Mouse (Mus musculus) hindbrain, postnatal 0 days (tissue): ENCODE data around the gene Tfap2a. TPM values are rescaled to one million over a fixed set of nuclear protein-coding genes. Genes with fewer than 3 reads are reported as not detected.
A peak's percentile ranks its signal among the peaks of the same experiment; 100 is the strongest.

ENCODE experiments used
- ATAC-seq: fragments of 200-750 bp; cut with Nextera tagmentation; 2 replicates; pipeline ENCODE4 v1.8.0; 2017; ENCODE audit warnings: mild to moderate bottlenecking, moderate TSS enrichment, moderate library complexity
- DNase-seq: peaks from one replicate; pipeline ENCODE4 v3.0.0-alpha.2; 2015; ENCODE audit warnings: low spot score
- H3K27ac ChIP-seq: fragments of 300-500 bp; sonication (generic); 2 replicates; pipeline ENCODE4 v1.5.1; 2014; ENCODE audit warnings: mild to moderate bottlenecking
- H3K27me3 ChIP-seq: fragments of 300-500 bp; sonication (generic); 2 replicates; pipeline ENCODE4 v1.6.1; 2014; ENCODE audit warnings: low read length, mixed read lengths; ENCODE audit not compliant: insufficient read depth
- H3K36me3 ChIP-seq: fragments of 300-500 bp; sonication (generic); 2 replicates; pipeline ENCODE4 v1.6.1; 2014; ENCODE audit warnings: low read length, mixed read lengths; ENCODE audit not compliant: insufficient read depth
- H3K4me1 ChIP-seq: fragments of 300-500 bp; sonication (generic); 2 replicates; pipeline ENCODE4 v1.6.1; 2014; ENCODE audit warnings: antibody characterized with exemption, low read length, mixed read lengths; ENCODE audit not compliant: insufficient read depth
- H3K4me2 ChIP-seq: fragments of 300-500 bp; sonication (generic); 2 replicates; pipeline ENCODE4 v1.6.1; 2014; ENCODE audit warnings: low read depth, mild to moderate bottlenecking, low read length, moderate library complexity, mixed read lengths
- H3K4me3 ChIP-seq: fragments of 300-500 bp; sonication (generic); 2 replicates; pipeline ENCODE4 v1.5.1; 2014; ENCODE audit warnings: low read length
- H3K9ac ChIP-seq: fragments of 300-500 bp; sonication (generic); replicated peaks from 2 replicates; pipeline ENCODE4 v1.6.1; 2014; ENCODE audit warnings: mild to moderate bottlenecking, low read length, moderate library complexity, mixed read lengths
- H3K9me3 ChIP-seq: fragments of 300-500 bp; sonication (generic); 2 replicates; pipeline ENCODE4 v1.6.1; 2016; ENCODE audit warnings: low read length, mixed read lengths
- CTCF ChIP-seq: IDR thresholded peaks from 2 replicates; pipeline ENCODE4 v1.5.1; 2016; ENCODE audit warnings: antibody characterized with exemption, control low read depth, low read depth
- WGBS: fragments of 180-500 bp; shearing (Covaris S2); extraction: QIAGEN DNeasy Blood & Tissue Kit; methylation state at CpG from one replicate; pipeline ENCODE4 v1.1.7; 2014; 5-methylcytosine and 5-hydroxymethylcytosine counted together
- polyA plus RNA-seq: library from polyadenylated mRNA; unstranded; fragments of >200 nt; fragmentation: Nextera tagmentation; extraction: Ambion mirVana; gene quantifications from 2 replicates; pipeline ENCODE4 v1.2.1, GENCODE M21; 2015
- total RNA-seq: library from RNA; depleted of rRNA; stranded (reverse); fragments of >200 nt; gene quantifications from 2 replicates; pipeline ENCODE4 v1.2.3, GENCODE M21; 2014

Gene Tfap2a
- total and polyA plus RNA-seq, 2 experiments from 2014 or later = 2.1 to 7.2 TPM

DNA sequence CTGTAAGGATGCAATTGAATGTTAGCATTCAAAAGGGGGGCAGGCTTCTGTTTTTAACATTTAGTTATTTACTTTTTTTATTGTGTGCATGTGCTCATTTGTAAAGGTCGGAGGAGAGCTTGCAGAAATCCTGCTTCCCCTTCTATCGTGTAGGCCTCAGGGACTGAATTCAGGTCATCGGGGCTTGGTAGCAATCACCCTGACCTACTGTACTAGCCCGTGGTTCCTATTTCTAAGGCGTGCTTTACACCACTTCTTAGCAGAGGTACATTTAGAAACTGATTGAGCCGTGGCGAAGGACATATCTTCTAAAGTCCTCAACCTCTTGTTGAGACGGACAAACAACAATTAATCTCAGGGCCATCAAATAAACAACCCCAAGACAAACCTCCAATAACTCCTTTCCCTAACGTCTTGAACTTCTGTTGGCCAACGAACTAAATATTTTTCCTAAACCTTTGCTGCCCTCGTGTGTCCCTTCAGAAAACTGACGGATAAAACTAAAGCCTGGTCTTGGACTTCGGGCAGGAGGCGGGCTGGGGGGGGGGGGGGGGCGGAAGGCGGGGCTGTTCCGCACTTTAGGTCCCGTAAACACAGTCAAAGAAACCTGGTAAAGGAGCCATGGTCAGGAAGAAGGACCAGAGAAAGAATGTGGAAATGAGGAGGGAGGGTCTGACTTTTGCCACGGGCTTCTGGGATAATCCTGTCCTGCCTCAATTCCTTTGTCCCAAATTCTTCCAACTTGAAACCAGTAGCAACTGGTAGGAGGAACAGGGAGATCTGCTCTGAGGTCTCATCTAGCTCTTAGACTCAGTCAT is 10.8 kb upstream of the Tfap2a start:
- H3K9ac ChIP-seq = no peak overlapping the region
- peak; percentile 63 for TF ChIP-seq CTCF
- 16% methylated on average over 19 of the region's 19 CpGs for WGBS
- ATAC-seq (0 out of 2 replicates have a peak, but pooled peaks have one; percentile 63), DNase-seq (peak; percentile 74)
- H3K9me3 ChIP-seq = no peaks in the 10 kb centered on the region
- no peaks in the 10 kb centered on the region for H3K4me1 ChIP-seq
- no peak overlapping the region for H3K4me3 ChIP-seq
- H3K36me3 ChIP-seq = no peaks in the 10 kb centered on the region
- H3K27ac ChIP-seq = no peak overlapping the region
- peak overlapping the region; percentile 41 for H3K4me2 ChIP-seq
- H3K27me3 ChIP-seq = peaks cover 28% of the 10 kb centered on the region

DNA sequence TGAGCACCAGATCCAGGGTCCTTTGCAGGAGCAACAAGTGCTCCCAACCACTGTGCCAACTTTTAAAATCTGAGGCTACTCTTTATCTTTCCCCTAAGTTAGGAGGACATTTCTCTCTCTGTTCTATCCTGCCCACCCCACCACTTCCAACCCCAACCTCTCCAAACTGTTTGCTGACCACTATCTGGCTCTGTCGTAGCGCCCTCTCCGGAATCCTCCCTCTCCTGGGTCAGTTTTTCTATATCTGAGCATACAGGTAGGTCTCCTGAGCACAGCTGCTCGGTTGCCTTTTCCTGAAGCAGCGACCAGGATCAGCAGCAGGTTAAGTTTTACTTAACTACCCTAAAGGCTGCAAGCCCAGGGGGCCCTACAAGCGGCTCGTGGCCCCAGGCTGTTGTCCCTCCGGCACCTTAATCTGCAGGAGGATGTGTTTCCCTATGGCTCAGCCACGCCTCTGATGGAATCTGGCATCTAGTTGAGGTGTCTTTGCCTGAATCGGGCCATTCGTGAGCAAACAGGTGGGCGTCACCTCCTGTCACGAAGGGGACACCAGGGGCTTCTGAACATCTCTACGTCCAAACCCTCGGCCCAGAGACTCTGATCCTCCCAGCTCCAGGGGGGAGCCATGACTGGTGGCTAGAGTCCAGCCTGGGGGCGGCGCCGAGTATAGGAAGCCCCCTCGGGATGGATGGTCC is 6.1 kb upstream of the Tfap2a start:
- H3K27me3 ChIP-seq = peaks cover 62% of the 10 kb centered on the region
- H3K9me3 ChIP-seq = no peaks in the 10 kb centered on the region
- no peaks in the 10 kb centered on the region for H3K36me3 ChIP-seq
- H3K4me3 ChIP-seq = no peak overlapping the region
- H3K9ac ChIP-seq = no peak overlapping the region
- DNase-seq = no peak
- TF ChIP-seq CTCF = no peak
- H3K4me2 ChIP-seq = peak overlapping the region; percentile 34; the same call in 1 of the 2 replicates
- WGBS = 1% methylated on average over 19 of the region's 19 CpGs
- no peak for ATAC-seq
- H3K4me1 ChIP-seq = no peaks in the 10 kb centered on the region
- no peak overlapping the region for H3K27ac ChIP-seq

DNA sequence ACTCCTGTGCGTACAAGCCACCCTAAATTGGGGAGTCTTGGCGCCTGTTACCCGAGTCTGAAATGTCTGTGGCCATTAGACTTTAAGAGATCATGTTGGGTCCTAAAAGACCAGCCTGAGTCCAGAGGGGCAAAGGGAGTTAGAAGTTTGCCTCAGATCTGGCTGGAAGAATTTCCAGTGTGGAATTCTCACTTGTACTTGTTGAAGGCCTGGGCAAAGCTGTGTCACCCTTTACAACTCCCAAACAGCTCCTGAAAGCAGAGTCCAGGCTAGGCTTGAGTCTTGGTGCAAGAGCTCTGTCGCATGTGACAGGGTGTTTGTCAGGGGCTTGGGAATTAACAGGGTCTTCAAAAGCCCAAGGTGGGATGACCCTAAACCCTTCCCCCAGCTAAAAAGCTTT is 5.0 kb upstream of the Tfap2a start:
- 24% methylated on average over 4 of the region's 4 CpGs for WGBS
- Histone ChIP-seq H3K27me3 (peaks cover 71% of the 10 kb centered on the region), H3K27ac (no peak overlapping the region), H3K9ac (no peak overlapping the region), H3K36me3 (no peaks in the 10 kb centered on the region), H3K4me3 (no peak overlapping the region), H3K4me2 (no peak overlapping the region), H3K9me3 (no peaks in the 10 kb centered on the region), H3K4me1 (no peaks in the 10 kb centered on the region)
- no peak for TF ChIP-seq CTCF
- ATAC-seq (no peak), DNase-seq (no peak)

DNA sequence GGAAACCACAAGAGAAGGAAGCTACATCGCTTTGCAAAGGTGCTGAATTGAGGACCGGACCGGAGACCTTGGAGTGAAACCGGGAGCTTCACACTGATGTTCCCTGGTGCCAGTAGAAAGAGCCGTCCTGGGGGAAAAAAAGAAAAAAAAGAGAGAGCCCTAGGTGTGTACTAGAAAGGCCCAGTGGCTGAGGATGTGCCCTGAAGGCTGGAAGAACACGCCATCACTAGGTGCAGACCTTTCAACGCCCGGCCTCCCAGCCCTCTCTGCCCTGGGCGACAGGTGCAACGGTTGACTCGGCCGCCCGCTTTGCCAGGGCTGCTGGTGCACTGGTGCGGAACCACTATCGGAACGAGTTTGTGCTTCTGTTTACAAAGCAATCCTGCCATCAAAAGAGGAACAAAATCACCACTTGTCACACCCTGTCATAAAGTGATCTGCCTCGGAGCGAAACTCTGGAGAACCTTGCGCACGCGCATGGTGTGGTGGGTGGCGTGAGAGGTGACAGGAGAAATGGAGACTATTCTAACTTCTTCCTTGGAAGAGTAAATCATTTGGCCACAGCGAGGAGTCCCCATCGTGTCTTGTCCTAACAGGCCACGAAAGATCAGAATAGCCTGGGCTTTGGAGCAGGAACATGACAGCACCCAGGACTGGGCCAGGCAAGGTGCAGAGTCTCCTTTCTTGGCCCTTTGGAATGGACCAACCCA is 3.8 kb upstream of the Tfap2a start:
- ATAC-seq = no peak
- Histone ChIP-seq H3K4me3 (no peak overlapping the region), H3K27ac (no peak overlapping the region), H3K4me2 (no peak overlapping the region), H3K9me3 (no peaks in the 10 kb centered on the region), H3K9ac (no peak overlapping the region), H3K36me3 (no peaks in the 10 kb centered on the region), H3K4me1 (no peaks in the 10 kb centered on the region), H3K27me3 (peaks cover 83% of the 10 kb centered on the region)
- no peak for DNase-seq
- no peak for TF ChIP-seq CTCF
- 3% methylated on average over 25 of the region's 25 CpGs for WGBS

DNA sequence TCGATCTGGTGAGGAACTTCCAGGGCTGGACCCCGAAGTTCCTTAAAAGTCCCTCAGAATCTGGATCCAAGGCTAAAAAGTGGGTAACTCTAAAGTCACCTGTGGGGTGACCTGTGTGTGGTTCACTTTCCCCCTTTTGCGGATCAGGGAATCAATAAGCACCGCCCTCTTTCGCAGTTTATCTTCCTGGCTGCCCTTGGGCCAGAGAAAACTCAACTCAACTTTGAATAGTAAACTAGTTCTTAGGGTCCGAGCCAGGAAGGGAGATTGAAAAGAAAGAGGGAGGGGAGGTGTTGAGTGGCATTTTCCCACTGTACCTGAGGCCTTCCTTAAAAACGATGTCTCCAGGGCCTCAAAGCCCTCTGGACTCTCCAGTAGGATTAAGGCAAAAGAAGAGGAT is 3.3 kb upstream of the Tfap2a start:
- Histone ChIP-seq H3K36me3 (no peaks in the 10 kb centered on the region), H3K27me3 (peaks cover 89% of the 10 kb centered on the region), H3K4me2 (no peak overlapping the region), H3K9me3 (no peaks in the 10 kb centered on the region), H3K4me1 (no peaks in the 10 kb centered on the region), H3K9ac (no peak overlapping the region), H3K4me3 (no peak overlapping the region), H3K27ac (no peak overlapping the region)
- TF ChIP-seq CTCF = no peak
- no peak for DNase-seq
- no peak for ATAC-seq
- WGBS = 2% methylated on average over 7 of the region's 7 CpGs

DNA sequence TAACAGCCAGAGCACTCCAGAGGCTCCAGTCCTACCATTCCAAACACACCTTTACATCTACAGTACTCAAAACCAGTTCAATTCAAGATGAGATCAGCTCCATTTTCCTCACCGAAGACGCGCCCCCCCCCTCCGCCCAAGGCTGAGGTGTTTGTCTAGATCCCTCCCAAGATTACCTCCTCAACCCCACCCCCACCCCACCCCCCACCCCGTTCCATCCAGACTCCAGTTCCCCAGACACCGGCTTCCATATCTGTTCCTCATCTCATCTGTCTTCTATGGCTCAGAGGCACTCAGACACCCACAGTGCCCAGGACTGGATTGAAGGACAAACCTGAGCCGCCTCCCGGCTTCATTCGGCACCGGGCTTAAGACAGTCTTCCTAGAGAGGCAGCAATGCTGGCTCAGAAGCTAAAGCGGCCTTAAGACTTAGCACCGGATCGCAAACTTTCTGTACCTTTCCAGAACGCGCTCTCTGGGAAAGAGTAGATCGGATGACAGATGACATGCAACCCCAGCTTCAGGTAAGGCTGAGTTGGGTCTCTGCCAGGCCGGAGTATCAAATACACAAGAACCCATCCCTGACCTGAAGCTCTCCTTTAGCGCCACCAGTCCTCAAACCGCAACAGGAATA is 2.7 kb upstream of the Tfap2a start:
- no peak overlapping the region for H3K27ac ChIP-seq
- under 1% methylated on average over 18 of the region's 19 CpGs for WGBS
- no peaks in the 10 kb centered on the region for H3K9me3 ChIP-seq
- no peak for ATAC-seq
- H3K27me3 ChIP-seq = peaks cover 90% of the 10 kb centered on the region
- no peak for DNase-seq
- H3K36me3 ChIP-seq = no peaks in the 10 kb centered on the region
- no peaks in the 10 kb centered on the region for H3K4me1 ChIP-seq
- no peak overlapping the region for H3K9ac ChIP-seq
- no peak overlapping the region for H3K4me3 ChIP-seq
- H3K4me2 ChIP-seq = no peak overlapping the region
- TF ChIP-seq CTCF = no peak
